Mouse (Mus musculus) lung, adult 2 months (tissue): ENCODE measurements at regions not wholly inside any gene's neighbourhood (a gene's known extent, or its start where the extent isn't known, plus 50 kb on each side); places are given as distances from the start of the nearest gene placed in this dataset.
A peak's percentile ranks its signal among the peaks of the same experiment; 100 is the strongest.

ENCODE experiments used
- DNase-seq: peaks from one replicate; pipeline ENCODE4 v3.0.0; 2022
- H3K4me1 ChIP-seq: fragments of 200-500 bp; 2 replicates; pipeline ENCODE4 v1.6.1; 2011; ENCODE audit warnings: low read length; ENCODE audit not compliant: control insufficient read depth, insufficient read depth
- H3K4me3 ChIP-seq: fragments of 200-500 bp; replicated peaks from 2 replicates; pipeline ENCODE3; 2011; ENCODE audit warnings: low read depth, mild to moderate bottlenecking, control low read depth, low read length; ENCODE audit errors: extremely low read depth
- CTCF ChIP-seq: fragments of 200-500 bp; IDR thresholded peaks from 2 replicates; pipeline ENCODE4 v1.5.1; 2011; ENCODE audit warnings: mild to moderate bottlenecking, low read length, control low read depth; ENCODE audit not compliant: insufficient read depth
- POLR2A ChIP-seq: fragments of 200-500 bp; IDR thresholded peaks from 2 replicates; pipeline ENCODE4 v1.6.1; 2011; ENCODE audit warnings: low read depth, mild to moderate bottlenecking, control low read depth, low read length, borderline replicate concordance; ENCODE audit errors: extremely low read depth
- WGBS: fragments of 180-500 bp; shearing (Covaris S2); methylation state at CpG from one replicate; pipeline ENCODE4 v1.1.7; 2018; 5-methylcytosine and 5-hydroxymethylcytosine counted together

- no peak for DNase-seq
- WGBS = 68% methylated on average over 4 of the region's 4 CpGs
- no peak for TF ChIP-seq POLR2A
- peak; percentile 47 for TF ChIP-seq CTCF
- Histone ChIP-seq H3K4me1 (no peaks in the 10 kb centered on the region), H3K4me3 (no peak overlapping the region)
Observed at GRCm38 (mm10) chr4:55451026-55451425, 81.2 kb downstream of the Klf4 start.

GRCm38 (mm10) chr4:55443489-55443888 lies 88.8 kb downstream of the Klf4 start:
- DNase-seq = no peak
- H3K4me3 ChIP-seq = no peak overlapping the region
- H3K4me1 ChIP-seq = no peaks in the 10 kb centered on the region
- TF ChIP-seq CTCF (no peak), POLR2A (no peak)
- 68% methylated on average over 9 of the region's 9 CpGs for WGBS

DNA sequence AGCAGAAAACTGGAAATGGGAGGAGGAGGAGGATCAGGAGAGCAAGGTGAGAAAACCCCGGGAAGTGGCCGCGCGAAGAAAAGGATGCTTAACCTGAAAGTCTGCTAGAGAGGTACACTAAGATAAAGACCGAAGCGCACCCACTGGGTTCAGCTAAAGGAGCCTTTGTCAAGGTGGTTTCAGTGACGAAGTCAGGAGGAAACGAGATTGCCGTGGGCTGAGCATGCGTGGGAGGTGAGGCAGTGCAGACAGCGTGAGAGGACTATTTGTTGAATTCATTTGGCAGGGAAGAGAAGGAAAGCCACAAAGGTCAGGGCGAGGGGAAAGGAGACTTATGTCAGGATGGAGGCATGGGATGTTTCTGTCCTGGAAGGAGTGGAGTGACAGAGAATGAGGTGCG lies 90.2 kb downstream of the Klf4 start:
- no peak for DNase-seq
- H3K4me1 ChIP-seq = no peaks in the 10 kb centered on the region
- no peak for TF ChIP-seq CTCF
- H3K4me3 ChIP-seq = no peak overlapping the region
- 53% methylated on average over 13 of the region's 13 CpGs for WGBS
